Mouse (Mus musculus): Measurements from ENCODE around the gene Herc4.

GRCm38 (mm10) chr10:63350666-63351065, 107.1 kb downstream of the Herc4 start:
- TF ChIP-seq CTCF (IDR thresholded peaks at IDR 0.05; ENCODE audit: low read depth), result no peak
- TF ChIP-seq EP300 (optimal IDR thresholded peaks at IDR 0.05), result no peak
